Mouse (Mus musculus) bone marrow, adult 2 months (tissue): ENCODE measurements around the gene Map7. TPM values are rescaled to one million over a fixed set of nuclear protein-coding genes. Genes with fewer than 3 reads are reported as not detected.
A peak's percentile ranks its signal among the peaks of the same experiment; 100 is the strongest.

ENCODE experiments used
- H3K27ac ChIP-seq: fragments of 200-500 bp; 2 replicates; pipeline ENCODE4 v1.5.1; 2012; ENCODE audit warnings: low read depth, mild to moderate bottlenecking, control low read depth, inconsistent platforms, low read length; ENCODE audit not compliant: control insufficient read depth, poor library complexity, insufficient read depth
- H3K4me1 ChIP-seq: fragments of 200-500 bp; 2 replicates; pipeline ENCODE4 v1.6.1; 2011; ENCODE audit warnings: low read length; ENCODE audit not compliant: control insufficient read depth, insufficient read depth
- H3K4me3 ChIP-seq: fragments of 200-500 bp; replicated peaks from 2 replicates; pipeline ENCODE3; 2011; ENCODE audit warnings: mild to moderate bottlenecking, low read depth, low read length, control low read depth; ENCODE audit not compliant: control insufficient read depth
- CTCF ChIP-seq: fragments of 200-500 bp; IDR thresholded peaks from 2 replicates; pipeline ENCODE4 v1.5.1; 2011; ENCODE audit warnings: low read length, control low read depth; ENCODE audit not compliant: control insufficient read depth, insufficient read depth
- POLR2A ChIP-seq: fragments of 200-500 bp; IDR thresholded peaks from 2 replicates; pipeline ENCODE4 v1.6.1; 2011; ENCODE audit warnings: low read depth, mild to moderate bottlenecking, control low read depth, low read length, borderline replicate concordance; ENCODE audit not compliant: control insufficient read depth
- WGBS: fragments of 180-500 bp; shearing (Covaris S2); methylation state at CpG from one replicate; pipeline ENCODE4 v1.1.7; 2018; 5-methylcytosine and 5-hydroxymethylcytosine counted together
- polyA plus RNA-seq: library from polyadenylated mRNA; stranded (reverse); fragments of >200 nt; gene quantifications from 2 replicates; pipeline ENCODE4 v1.2.4, GENCODE M21; 2011; ENCODE audit warnings: low replicate concordance; ENCODE audit not compliant: missing spikeins, insufficient read depth, insufficient read length

Map7 gene
- polyA plus RNA-seq, 1 experiment: 17.3 TPM

DNA sequence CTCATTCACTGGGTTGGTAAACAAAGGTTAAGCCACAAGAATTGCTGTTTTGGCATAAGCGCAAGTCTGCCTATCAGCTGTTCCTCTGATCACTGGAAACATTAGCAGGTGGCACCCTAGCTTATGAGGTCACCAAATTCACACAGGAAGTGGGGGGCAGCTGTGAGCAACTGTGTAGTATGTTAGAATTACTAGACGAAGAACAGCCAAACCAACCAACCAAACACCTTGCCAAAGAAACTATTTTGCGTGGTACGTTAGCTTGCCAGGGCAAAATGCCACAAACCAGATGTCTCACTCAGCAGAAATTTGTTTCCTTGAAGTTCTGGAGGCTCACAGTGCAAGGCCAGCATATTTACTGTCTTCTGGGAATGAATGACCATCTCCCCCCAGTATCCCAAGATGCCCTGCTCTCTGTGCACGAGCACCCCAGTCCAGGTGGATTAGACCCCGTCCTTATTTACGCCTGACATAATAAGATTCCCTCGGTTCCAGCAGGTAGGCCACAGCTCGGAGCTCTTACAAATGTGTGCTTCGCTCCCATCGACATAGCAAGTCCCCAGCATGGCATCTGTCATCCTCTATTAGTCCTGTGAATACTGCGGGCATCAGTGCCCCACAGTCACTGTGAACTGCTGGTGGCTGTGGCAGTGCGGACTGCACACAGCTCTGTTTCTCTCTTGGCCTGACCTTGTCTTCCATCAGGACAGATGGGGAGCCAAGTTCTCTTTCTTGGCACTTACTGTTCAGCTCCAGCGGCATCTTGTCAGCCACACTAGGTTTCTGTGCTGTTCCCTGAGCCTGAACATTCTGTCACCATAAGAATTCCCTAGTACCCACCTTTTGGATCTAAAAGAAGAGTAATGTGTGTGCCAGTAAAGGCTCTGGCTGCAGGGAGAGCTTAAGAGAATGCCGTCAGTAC is 28.5 kb upstream of the Map7 start:
- Histone ChIP-seq H3K4me3 (no peak overlapping the region), H3K4me1 (peaks cover 1% of the 10 kb centered on the region; the same call in 1 of the 2 replicates), H3K27ac (no peak overlapping the region)
- 79% methylated on average over 15 of the region's 15 CpGs for WGBS
- TF ChIP-seq POLR2A (no peak), CTCF (no peak)

DNA sequence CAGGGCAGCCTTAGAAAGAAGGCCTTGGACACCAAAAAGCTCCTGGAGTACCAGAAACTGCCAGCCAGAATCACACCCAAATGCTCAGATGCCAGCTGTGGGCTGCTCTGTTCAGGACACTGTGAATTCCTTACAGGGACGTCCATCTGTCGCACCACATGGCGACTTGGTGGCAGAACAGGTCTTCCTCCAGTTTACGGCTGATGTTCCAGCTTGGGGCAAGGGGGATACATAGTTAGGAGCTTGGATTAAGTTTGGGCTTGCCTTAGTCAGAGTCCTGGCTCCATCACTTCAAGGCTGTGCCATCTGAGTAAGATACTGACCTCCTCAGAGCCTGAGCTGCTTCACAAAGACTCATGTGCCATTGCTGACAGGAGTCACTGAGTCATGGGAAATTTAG is 26.3 kb upstream of the Map7 start:
- 86% methylated on average over 4 of the region's 4 CpGs for WGBS
- H3K27ac ChIP-seq: no peak overlapping the region
- H3K4me3 ChIP-seq: no peak overlapping the region
- peaks cover 1% of the 10 kb centered on the region; the same call in 1 of the 2 replicates for H3K4me1 ChIP-seq
- TF ChIP-seq CTCF (no peak), POLR2A (no peak)

DNA sequence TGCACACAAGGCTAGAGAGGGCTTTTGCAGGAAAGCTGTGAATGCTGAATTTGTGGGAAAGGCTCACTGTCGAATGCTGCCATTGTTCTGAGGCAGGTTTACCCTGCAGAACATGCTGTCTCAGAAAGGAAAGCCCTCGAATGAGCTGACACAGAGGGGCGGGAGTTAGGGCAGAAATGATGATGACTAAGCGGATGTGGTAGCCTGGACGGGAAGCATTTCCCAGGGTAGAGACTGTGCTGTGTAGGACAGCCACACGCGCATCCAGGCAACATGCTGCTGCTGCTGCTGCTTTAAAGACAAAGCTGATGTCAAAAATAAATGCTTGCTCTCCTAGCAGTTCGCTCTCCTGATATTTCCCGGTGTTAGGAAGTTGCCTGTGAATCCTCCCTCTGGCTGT is 24.9 kb upstream of the Map7 start:
- WGBS: 12% methylated on average over 9 of the region's 9 CpGs
- no peak overlapping the region for H3K4me3 ChIP-seq
- H3K27ac ChIP-seq: no peak overlapping the region; the same call in 1 of the 2 replicates
- no peak for TF ChIP-seq CTCF
- TF ChIP-seq POLR2A: no peak
- H3K4me1 ChIP-seq: peaks cover 1% of the 10 kb centered on the region; the same call in 1 of the 2 replicates

DNA sequence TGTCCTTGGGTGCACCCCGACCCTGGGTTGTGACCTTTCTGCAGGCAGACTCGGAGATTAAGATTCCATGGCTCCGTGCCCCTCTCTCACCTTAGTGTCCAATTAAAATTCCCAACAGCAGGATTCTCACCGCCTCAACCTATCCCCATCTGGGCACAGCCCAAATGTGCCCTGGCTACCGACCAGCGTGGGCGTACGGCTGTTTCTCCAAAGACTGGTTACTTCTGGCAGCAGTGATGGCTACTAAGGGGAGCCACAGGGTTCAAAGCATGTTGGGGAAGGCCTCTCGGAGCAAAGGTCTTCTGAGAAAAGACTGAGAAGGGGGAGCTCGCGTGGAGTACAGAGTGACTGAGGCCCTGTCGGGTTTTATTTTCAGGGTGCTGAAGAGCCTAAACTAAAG is 23.7 kb upstream of the Map7 start:
- Histone ChIP-seq H3K4me1 (peaks cover 1% of the 10 kb centered on the region; the same call in 1 of the 2 replicates), H3K4me3 (no peak overlapping the region), H3K27ac (no peak overlapping the region)
- TF ChIP-seq CTCF: no peak
- no peak for TF ChIP-seq POLR2A
- WGBS: 90% methylated on average over 12 of the region's 12 CpGs

DNA sequence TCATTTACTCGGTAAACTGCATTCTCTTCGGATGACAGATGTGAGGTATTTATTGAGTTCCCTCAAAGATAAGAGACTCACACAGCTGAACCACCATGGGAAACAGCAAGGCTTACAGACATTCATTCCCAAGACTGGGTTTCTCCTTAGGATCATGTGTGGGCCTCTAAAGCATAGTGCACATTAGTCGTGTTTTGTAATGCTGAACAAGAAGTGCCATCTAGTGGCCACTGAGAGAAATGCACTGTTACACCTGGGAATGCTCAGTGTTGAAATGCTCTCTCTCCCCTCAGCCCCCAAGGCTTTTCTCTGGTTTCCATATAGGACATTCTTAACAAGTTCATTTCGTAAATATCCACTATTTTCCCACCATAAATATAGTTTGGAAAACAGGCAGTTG is 23.0 kb upstream of the Map7 start:
- 45% methylated on average over 4 of the region's 4 CpGs for WGBS
- no peak overlapping the region for H3K27ac ChIP-seq
- peaks cover 1% of the 10 kb centered on the region; the same call in 1 of the 2 replicates for H3K4me1 ChIP-seq
- TF ChIP-seq POLR2A (no peak), CTCF (peak; percentile 48; the same call in 1 of the 2 replicates)
- H3K4me3 ChIP-seq: no peak overlapping the region

DNA sequence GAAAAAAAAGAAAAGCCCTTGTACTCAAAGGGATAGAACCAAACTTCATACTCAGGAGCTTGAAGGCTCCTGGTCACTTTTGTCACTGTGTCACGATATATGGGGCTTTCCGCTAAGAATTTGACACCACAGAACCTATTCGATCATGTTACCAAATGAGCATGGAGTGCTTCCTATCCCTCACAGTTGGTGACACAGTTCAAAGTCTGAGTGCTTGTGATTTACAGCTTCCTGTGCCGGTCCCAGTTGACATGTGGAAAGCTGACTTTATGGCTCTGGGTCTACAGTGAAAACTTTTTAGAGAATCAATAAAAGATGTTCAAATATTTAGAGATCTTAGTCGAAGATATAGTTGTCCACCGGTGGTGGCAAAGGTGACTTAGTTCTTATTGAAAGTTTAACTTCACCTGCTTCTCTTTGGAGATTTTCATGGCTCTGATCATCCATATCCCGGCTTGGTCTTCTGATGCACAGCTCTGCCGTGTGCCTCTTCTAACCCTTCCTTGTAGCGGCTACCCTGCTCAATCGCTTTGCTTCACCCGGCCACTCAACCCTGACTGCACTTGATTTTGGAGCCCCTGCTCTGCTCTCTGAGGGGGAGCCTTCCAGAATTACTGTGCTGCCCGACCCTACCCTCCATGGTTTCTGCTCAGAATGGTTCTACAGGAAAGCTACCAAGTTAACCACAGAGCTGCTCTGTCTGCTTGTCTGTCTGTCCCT is 15.2 kb upstream of the Map7 start:
- TF ChIP-seq CTCF (no peak), POLR2A (no peak)
- WGBS: 27% methylated on average over 12 of the region's 12 CpGs
- Histone ChIP-seq H3K4me1 (no peaks in the 10 kb centered on the region), H3K4me3 (no peak overlapping the region), H3K27ac (no peak overlapping the region)

DNA sequence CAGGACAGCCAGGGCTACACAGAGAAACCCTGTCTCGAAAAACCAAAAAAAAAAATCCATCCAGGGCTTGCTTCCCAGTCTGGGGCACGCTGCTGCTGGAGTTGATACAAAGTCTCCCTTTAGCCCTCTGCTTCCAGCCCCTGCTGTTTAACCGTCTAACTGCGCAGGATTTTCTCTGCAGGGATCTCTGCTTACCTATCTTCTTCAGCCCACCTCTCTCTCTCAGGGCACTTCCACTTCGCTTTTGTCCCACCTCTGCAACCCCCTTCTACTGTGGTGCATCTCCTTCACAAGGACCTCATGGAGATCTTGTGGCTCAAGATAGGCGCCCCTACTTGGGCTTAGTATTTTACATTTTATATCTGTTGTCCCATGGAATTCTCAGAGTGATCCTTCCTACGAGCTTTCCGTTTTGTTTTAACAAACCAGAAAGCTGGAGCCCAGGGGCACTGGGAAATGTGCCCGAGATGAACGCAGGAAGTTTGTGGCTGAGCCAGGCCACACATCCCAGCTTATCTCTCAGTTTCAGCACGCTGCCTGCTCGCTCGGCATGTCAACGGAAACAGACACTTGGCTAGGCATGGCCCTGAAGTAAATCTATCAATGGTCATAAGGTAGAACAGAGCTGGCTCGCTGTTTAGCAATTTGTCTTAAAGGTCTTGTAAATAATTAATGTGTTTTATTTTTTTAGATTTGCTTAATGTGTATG is 12.8 kb upstream of the Map7 start:
- no peak for TF ChIP-seq CTCF
- TF ChIP-seq POLR2A: no peak
- H3K4me3 ChIP-seq: no peak overlapping the region
- no peaks in the 10 kb centered on the region; the same call in 1 of the 2 replicates for H3K4me1 ChIP-seq
- H3K27ac ChIP-seq: no peak overlapping the region
- WGBS: 15% methylated on average over 15 of the region's 15 CpGs

DNA sequence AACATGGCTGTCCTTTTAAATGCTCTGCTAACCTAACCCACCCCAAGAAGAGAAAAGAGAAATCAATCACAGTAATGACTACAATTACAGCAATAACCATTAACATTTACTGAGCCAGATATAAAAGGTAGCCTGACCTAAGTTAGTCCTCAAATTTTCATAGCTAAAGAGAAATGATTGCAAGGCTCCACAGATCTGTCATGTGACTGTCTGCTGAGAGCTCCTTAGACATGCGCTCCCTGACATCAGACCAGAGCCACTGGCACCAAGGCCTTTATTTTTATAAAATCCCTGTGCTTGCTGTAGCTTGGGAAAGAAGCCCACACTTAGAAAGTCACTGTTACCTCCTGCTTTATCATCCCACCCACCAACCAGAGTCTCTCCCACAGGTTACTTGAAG is 11.8 kb upstream of the Map7 start:
- no peak overlapping the region for H3K27ac ChIP-seq
- H3K4me1 ChIP-seq: no peaks in the 10 kb centered on the region; the same call in 1 of the 2 replicates
- WGBS: 81% methylated on average over 1 of the region's 1 CpGs

More for the DNA sequence above, 11.8 kb upstream of the Map7 start:
- no peak for TF ChIP-seq CTCF
- no peak for TF ChIP-seq POLR2A
- H3K4me3 ChIP-seq: no peak overlapping the region
